Mouse (Mus musculus) kidney, postnatal 0 days (tissue): ENCODE results near the gene Aff3. TPM values are rescaled to one million over a fixed set of nuclear protein-coding genes. Genes with fewer than 3 reads are reported as not detected.

ENCODE experiments used
- ATAC-seq: fragments of 200-750 bp; cut with Nextera tagmentation; replicated peaks from 2 replicates; pipeline ENCODE4 v1.8.0; 2017; ENCODE audit warnings: low read depth, moderate number of reproducible peaks, moderate TSS enrichment, moderate library complexity; ENCODE audit not compliant: low FRiP score
- DNase-seq: peaks from one replicate; pipeline ENCODE4 v3.0.0-alpha.2; 2016; ENCODE audit warnings: low spot score
- H3K27ac ChIP-seq: fragments of 300-500 bp; sonication (generic); 2 replicates; pipeline ENCODE4 v1.5.1; 2014; ENCODE audit warnings: mild to moderate bottlenecking
- H3K27me3 ChIP-seq: fragments of 300-500 bp; sonication (generic); 2 replicates; pipeline ENCODE4 v1.6.1; 2014; ENCODE audit warnings: low read length, mixed read lengths; ENCODE audit not compliant: insufficient read depth
- H3K36me3 ChIP-seq: fragments of 300-500 bp; sonication (generic); 2 replicates; pipeline ENCODE4 v1.6.1; 2014; ENCODE audit warnings: low read length, mixed read lengths; ENCODE audit not compliant: insufficient read depth
- H3K4me1 ChIP-seq: fragments of 300-500 bp; sonication (generic); replicated peaks from 2 replicates; pipeline ENCODE4 v1.6.1; 2014; ENCODE audit warnings: antibody characterized with exemption, low read length, mixed read lengths; ENCODE audit not compliant: insufficient read depth
- H3K4me2 ChIP-seq: fragments of 300-500 bp; sonication (generic); 2 replicates; pipeline ENCODE4 v1.6.1; 2014; ENCODE audit warnings: mild to moderate bottlenecking, low read length, moderate library complexity, mixed read lengths
- H3K4me3 ChIP-seq: fragments of 300-500 bp; sonication (generic); replicated peaks from 2 replicates; pipeline ENCODE4 v1.5.1; 2014; ENCODE audit warnings: low read depth, low read length
- H3K9ac ChIP-seq: fragments of 300-500 bp; sonication (generic); 2 replicates; pipeline ENCODE4 v1.6.1; 2014; ENCODE audit warnings: low read depth, low read length
- H3K9me3 ChIP-seq: fragments of 300-500 bp; sonication (generic); replicated peaks from 2 replicates; pipeline ENCODE4 v1.6.1; 2016; ENCODE audit warnings: low read length, inconsistent platforms, mixed read lengths
- CTCF ChIP-seq: IDR thresholded peaks from 2 replicates; pipeline ENCODE4 v1.5.1; 2016; ENCODE audit warnings: antibody characterized with exemption, low read depth, mild to moderate bottlenecking, moderate library complexity
- WGBS: fragments of 180-500 bp; shearing (Covaris S2); extraction: QIAGEN DNeasy Blood & Tissue Kit; methylation state at CpG from one replicate; pipeline ENCODE4 v1.1.7; 2014; 5-methylcytosine and 5-hydroxymethylcytosine counted together
- polyA plus RNA-seq: library from polyadenylated mRNA; unstranded; fragments of >200 nt; fragmentation: Nextera tagmentation; extraction: Ambion mirVana; gene quantifications from 2 replicates; pipeline ENCODE4 v1.2.1, GENCODE M21; 2015

The Aff3 gene
- polyA plus RNA-seq, 1 experiment from 2014 or later = 7.9 TPM

- no peak overlapping the region for H3K4me2 ChIP-seq
- H3K9me3 ChIP-seq = no peaks in the 10 kb centered on the region
- H3K27ac ChIP-seq = no peak overlapping the region
- no peak for DNase-seq
- no peak for TF ChIP-seq CTCF
- H3K4me1 ChIP-seq = peaks cover 8% of the 10 kb centered on the region; the same call in 1 of the 2 replicates
- no peak overlapping the region for H3K9ac ChIP-seq
- no peaks in the 10 kb centered on the region for H3K27me3 ChIP-seq
- no peaks in the 10 kb centered on the region for H3K36me3 ChIP-seq
- no peak overlapping the region for H3K4me3 ChIP-seq
- ATAC-seq = no peak
- 59% methylated on average over 5 of the region's 5 CpGs for WGBS
These were observed 153.7 kb downstream of the Aff3 start for GRCm38 (mm10) chr1:38511076-38511475.

DNA sequence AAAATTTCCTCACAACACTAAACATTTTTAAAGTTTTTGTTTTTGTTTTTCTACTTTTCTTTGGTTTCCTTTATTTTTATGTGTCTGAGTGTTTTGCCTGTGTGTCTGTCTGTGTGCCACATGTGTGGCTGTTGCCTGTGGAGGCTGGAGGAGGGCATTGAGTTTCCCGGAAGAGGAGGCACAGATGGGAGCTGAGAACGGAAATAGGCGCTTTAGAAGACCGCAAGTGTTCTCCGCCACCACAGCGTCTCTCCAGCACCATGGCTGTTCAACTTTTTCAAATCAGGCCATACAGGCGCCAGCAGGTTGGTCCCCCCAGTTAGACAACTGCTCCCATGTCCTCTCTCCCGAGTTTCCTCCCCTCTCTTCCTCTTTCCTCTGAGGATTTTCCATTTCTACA is 155.5 kb downstream of the Aff3 start:
- no peaks in the 10 kb centered on the region for H3K36me3 ChIP-seq
- no peak overlapping the region for H3K4me3 ChIP-seq
- no peaks in the 10 kb centered on the region for H3K27me3 ChIP-seq
- H3K4me1 ChIP-seq = peaks cover 8% of the 10 kb centered on the region; the same call in 1 of the 2 replicates
- H3K27ac ChIP-seq = no peak overlapping the region
- 85% methylated on average over 8 of the region's 8 CpGs for WGBS
- H3K4me2 ChIP-seq = no peak overlapping the region
- H3K9me3 ChIP-seq = no peaks in the 10 kb centered on the region
- no peak for TF ChIP-seq CTCF
- H3K9ac ChIP-seq = no peak overlapping the region
- ATAC-seq = no peak
- no peak for DNase-seq

- Histone ChIP-seq H3K27me3 (no peaks in the 10 kb centered on the region), H3K27ac (no peak overlapping the region), H3K36me3 (no peaks in the 10 kb centered on the region), H3K4me2 (no peak overlapping the region), H3K4me1 (peaks cover 10% of the 10 kb centered on the region; the same call in 1 of the 2 replicates), H3K4me3 (no peak overlapping the region), H3K9ac (no peak overlapping the region), H3K9me3 (no peaks in the 10 kb centered on the region)
- ATAC-seq = no peak
- WGBS = 74% methylated on average over 7 of the region's 7 CpGs
- no peak for TF ChIP-seq CTCF
- no peak for DNase-seq
These were observed 157.0 kb downstream of the Aff3 start for GRCm38 (mm10) chr1:38507636-38508179.

- no peaks in the 10 kb centered on the region for H3K27me3 ChIP-seq
- H3K36me3 ChIP-seq = no peaks in the 10 kb centered on the region
- H3K4me3 ChIP-seq = no peak overlapping the region
- H3K9ac ChIP-seq = no peak overlapping the region
- no peak overlapping the region for H3K27ac ChIP-seq
- no peak for ATAC-seq
- DNase-seq = no peak
- no peaks in the 10 kb centered on the region for H3K9me3 ChIP-seq
- 0 out of 2 replicates have a peak, but pooled peaks cover 9% of the 10 kb centered on the region for H3K4me1 ChIP-seq
- 93% methylated on average over 3 of the region's 3 CpGs for WGBS
- TF ChIP-seq CTCF = no peak
- no peak overlapping the region for H3K4me2 ChIP-seq
These were observed 158.4 kb downstream of the Aff3 start for GRCm38 (mm10) chr1:38506396-38506795.

DNA sequence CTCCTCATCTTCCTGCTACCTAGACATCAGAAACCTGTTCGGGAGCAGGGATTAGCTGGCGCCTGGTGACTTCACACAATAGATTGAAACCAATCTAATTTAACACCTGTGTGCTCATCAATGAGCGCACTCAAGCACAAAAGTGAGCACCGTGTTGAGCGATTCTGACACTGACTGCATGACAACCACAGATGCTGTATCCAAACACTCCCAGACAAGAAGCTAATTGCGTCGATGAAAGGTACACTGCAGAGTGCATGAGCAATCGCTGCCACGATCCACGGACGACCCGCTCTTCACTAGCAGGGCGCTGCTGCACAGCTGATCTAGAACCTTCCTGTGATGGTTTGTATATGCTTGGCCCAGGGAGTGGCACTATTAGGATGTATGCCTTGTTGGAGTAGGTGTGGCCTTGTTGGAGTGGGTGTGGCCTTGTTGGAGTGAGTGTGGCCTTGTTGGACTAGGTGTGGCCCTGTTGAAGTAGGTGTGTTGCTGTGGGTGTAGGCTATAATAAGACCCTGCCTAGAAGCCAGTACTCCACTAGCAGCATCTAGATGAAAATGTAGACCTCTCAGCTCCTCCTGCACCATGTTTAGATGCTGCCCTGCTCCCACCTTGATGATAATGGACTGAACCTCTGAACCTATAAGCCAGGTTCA is 161.2 kb downstream of the Aff3 start:
- WGBS = 81% methylated on average over 13 of the region's 13 CpGs
- H3K4me1 ChIP-seq = 0 out of 2 replicates have a peak, but pooled peaks cover 6% of the 10 kb centered on the region

DNA sequence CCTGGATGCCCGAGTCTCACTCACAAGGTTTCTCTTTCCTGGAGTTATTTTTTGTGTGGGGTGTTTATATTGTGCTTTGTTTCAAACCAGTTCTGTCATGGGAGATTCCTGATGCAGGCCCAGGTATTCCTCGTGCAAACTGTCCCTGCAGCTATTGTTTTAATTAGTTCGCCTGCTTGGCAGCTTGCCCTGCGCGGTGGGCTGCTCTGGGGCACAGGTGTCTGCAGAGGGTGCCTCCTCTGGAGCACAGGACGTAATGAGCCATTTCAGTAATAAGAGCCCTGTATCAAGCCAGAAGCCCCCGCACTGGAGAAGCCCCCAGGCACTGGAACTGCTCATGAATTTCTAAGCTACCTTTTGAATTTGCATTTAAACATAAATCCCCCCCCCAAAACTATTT is 162.0 kb downstream of the Aff3 start:
- H3K4me2 ChIP-seq = no peak overlapping the region

More for the DNA sequence above, 161.2 kb downstream of the Aff3 start:
- no peak for ATAC-seq
- Histone ChIP-seq H3K27ac (no peak overlapping the region), H3K4me2 (no peak overlapping the region), H3K4me3 (no peak overlapping the region), H3K27me3 (no peaks in the 10 kb centered on the region), H3K9me3 (no peaks in the 10 kb centered on the region), H3K9ac (no peak overlapping the region), H3K36me3 (no peaks in the 10 kb centered on the region)
- no peak for DNase-seq
- TF ChIP-seq CTCF = no peak

More for the DNA sequence above, 162.0 kb downstream of the Aff3 start:
- no peak for TF ChIP-seq CTCF
- H3K27me3 ChIP-seq = no peaks in the 10 kb centered on the region
- H3K4me3 ChIP-seq = no peak overlapping the region
- H3K9ac ChIP-seq = no peak overlapping the region
- WGBS = 38% methylated on average over 7 of the region's 7 CpGs
- no peaks in the 10 kb centered on the region for H3K9me3 ChIP-seq
- ATAC-seq (no peak), DNase-seq (no peak)
- H3K4me1 ChIP-seq = 0 out of 2 replicates have a peak, but pooled peaks cover 6% of the 10 kb centered on the region
- no peak overlapping the region for H3K27ac ChIP-seq
- H3K36me3 ChIP-seq = no peaks in the 10 kb centered on the region
